Mouse (Mus musculus) testis, postnatal 14 days (tissue): ENCODE results near the gene Cd80.
"Not testable (repeated sequence)": the region's sequence is repeated elsewhere in the genome, so short reads cannot be mapped to it uniquely, and the experiment has no call there.

Source experiments
- DNase-seq: peaks from one replicate; pipeline ENCODE4 v3.0.0; 2021; ENCODE audit warnings: low spot score

Cd80 gene

GRCm38 (mm10) chr16:38455511-38456418 lies at the start of gene Cd80:
Cd80 (plus strand) TSS chr16:38455561.
- no peak for DNase-seq

DNA sequence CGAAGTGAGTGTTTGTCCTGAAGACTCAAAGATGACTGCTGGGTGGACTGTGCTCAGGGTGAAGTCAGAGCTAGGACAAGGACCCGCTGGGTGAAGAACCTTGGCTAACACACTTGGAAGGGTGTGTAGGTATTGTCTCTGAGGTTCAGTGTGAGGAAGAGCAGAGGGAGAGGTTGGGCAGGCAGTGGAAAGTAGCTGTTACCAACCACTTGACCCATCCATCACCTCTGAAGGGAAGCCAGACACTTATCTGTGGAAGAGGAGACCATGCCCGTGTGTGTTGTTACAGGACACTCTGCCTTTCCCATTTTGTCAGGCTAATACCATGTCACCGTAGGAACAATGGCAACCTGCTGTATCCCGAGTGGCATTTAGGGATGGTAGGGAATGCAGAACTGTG lies 49.1 kb upstream of the Cd80 start:
- no peak for DNase-seq

DNA sequence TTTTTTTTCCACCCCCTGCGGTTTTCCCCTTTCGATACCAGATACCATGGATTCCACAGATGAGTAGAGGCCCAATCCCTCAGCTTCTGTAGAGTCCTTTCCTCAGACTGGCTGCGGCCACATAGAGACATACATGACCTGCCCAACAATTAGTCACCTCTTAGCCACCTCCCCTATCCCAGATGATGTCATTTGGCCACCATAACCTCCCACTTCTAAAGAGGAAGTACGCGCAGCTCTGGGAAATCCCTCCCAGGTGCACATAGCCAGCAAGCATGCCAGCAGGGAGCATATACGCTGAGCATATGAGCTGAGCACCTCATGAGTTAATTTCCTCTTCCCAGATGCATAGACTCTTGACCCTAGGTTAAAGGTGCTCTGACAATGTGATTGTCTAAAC lies 48.7 kb upstream of the Cd80 start:
- no peak for DNase-seq

DNA sequence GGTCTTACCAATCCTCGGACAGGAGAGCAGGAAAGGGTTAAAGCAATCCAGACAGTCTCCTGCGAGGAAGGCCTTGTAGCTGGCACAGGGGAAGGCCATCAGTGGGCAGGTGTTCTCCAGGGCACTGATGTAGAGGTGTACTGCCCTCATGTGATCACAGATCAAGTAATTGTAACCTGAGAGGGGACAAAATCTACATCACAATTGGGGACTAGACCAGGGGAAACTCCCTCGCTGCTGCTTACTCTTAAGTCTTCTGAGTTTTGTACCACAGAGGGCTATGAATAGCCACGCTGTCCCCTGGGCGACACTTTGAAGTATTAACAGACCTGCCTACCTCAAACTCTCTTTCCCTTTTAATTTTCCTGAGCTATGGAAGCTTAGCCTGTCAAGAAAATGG lies 47.8 kb upstream of the Cd80 start:
- no peak for DNase-seq

- no peak for DNase-seq
Observed at GRCm38 (mm10) chr16:38408416-38408815, 46.9 kb upstream of the Cd80 start.

- DNase-seq: no peak
Observed at GRCm38 (mm10) chr16:38414953-38415352, 40.4 kb upstream of the Cd80 start.

- DNase-seq: no peak
Observed at GRCm38 (mm10) chr16:38425374-38425773, 30.0 kb upstream of the Cd80 start.

GRCm38 (mm10) chr16:38425799-38426198 lies 29.6 kb upstream of the Cd80 start:
- DNase-seq: no peak

DNA sequence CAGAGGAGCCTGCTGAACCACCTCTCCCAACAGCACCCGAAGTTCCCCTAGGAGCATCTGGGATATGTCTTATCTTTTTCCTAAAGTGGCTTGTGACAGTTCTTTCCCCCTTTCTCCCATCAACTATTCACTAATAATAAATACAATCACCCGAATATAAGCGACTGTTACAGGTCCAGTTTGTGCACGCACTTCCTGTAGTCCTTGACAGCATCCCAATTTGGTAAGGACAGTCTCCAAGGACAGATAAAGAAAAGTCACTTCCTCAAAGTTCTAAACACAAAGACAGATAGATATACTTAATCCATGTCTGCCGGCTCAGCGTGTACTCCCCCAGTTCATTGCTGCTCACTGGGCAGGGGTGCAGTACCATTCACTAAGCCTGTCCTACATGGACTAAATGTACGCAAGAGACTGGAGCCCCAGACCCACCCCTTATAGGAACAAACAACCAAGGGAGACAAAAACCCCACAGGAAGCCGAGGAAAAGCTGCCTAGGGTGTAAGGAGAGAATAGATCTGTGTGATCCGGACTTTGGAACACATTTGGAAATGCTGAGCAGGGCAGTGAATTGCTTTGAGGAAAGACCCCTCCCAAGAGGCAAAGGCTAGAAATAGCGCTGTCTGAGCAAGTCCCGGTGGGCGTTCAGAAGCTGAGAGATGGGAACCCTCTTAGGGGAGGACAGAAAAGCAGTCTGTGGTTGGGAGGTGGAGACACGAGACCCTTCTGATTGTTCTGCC lies 23.7 kb upstream of the Cd80 start:
- DNase-seq: no peak

GRCm38 (mm10) chr16:38432498-38433425 lies 22.6 kb upstream of the Cd80 start, which contains the start of gene Pla1a:
Pla1a (minus strand) TSS chr16:38433145.
- DNase-seq: no peak

GRCm38 (mm10) chr16:38433514-38433913 lies 21.8 kb upstream of the Cd80 start:
- no peak for DNase-seq

DNA sequence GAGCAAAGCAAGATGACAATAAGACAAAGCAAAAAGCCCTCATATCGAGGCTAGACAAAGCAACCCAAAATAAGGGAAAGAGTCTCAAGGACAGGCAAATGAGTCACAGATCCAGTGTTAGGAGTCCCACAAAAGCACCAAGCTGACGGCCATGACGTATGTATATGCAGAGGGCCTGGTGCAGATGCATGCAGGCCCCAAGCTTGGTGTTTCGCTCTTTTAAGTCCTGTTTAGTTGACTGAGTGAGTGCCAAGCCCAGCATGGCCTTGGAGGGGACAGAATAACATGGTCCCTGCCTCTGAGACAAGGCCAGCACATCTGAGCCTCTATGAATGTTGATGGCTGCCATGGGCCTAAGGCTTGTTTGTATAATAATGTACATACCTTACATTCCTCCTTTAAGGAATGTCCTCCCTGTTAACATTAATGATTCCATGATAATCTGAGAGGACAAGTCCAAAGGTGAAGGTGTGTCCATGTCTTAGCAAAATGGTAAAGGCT lies 21.0 kb upstream of the Cd80 start:
- DNase-seq: no peak

DNA sequence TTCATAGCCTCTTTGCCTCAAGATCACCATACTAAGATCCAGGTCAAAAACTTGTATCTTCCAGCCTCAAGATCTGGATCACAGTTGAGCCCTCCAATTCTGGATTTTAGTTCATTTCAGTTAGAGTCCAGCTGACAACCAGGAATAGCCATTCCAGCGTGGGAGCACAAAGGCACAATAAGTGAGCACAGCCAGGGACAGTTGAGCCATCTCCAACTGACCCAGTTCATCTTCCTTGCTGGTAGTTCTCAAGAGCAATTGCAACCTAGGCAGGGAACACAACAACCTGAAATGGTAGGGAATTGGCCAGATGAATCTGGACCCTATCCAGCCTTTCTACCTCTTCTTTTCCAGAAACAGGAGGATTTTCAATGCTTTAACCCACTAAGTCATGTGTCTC lies 16.2 kb upstream of the Cd80 start:
- DNase-seq: no peak

- DNase-seq: no peak
Observed at GRCm38 (mm10) chr16:38440403-38440802, 15.0 kb upstream of the Cd80 start.

DNA sequence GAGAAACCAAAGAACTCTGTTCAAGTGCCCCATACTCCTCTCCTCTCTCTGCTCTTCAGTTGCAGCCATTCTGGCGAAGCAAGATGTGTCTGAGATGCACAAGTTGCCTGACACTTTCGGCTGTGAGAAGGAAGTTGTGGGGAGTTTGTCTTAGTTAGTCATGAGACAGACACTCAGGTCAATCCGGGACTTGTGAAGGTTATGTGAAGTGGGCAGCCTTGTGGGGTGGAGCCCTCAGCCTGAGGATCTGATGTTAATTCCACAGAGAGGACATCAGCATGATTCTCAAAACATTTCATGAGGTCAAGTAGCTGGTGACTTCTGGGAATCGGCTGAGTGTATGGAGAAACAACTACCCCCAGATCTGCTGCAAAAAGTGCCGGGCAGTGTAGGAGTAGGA lies 13.8 kb upstream of the Cd80 start:
- DNase-seq: no peak

DNA sequence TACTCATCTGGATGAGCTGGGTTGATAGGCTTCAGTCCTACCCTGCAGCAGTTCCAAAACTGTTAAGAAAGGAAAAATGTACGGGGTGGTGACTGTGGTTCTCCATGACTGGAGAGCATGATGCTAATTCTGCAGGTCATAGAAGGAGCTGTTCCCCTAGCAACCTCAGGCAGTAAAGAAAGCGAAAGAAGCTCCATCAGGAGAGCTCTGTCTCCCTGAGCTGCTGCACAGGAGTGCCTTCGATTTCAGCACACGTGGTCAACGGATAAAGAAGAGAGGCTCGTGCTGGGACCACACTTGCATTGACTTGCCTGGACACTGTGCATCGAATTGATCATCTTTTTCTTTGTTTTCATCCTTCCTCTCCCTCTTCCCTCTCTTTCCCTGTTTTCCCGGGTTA lies 13.1 kb upstream of the Cd80 start:
- no peak for DNase-seq

- DNase-seq: no peak
Observed at GRCm38 (mm10) chr16:38443721-38444464, 11.5 kb upstream of the Cd80 start.

- no peak for DNase-seq
Observed at GRCm38 (mm10) chr16:38445046-38445445, 10.3 kb upstream of the Cd80 start.

GRCm38 (mm10) chr16:38445576-38445975 lies 9.8 kb upstream of the Cd80 start:
- DNase-seq: no peak

DNA sequence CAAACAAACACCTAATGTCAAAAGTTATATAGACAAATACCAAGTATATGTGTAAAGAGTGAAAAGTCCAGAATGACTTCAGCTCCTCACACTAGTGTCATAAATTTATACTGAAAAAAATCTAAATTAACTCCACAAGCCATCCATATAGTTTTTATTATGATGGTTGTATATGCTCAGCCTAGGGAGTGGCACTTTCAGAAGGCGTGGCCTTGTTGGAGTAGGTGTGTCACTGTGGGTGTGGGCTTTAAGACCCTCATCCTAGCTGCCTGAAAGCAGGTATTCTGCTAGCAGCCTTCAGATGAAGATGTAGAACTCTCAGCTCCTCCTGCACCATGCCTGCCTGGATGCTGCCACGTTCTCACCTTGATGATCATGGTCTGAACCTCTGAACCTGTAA lies 9.2 kb upstream of the Cd80 start:
- DNase-seq: not testable (repeated sequence)

DNA sequence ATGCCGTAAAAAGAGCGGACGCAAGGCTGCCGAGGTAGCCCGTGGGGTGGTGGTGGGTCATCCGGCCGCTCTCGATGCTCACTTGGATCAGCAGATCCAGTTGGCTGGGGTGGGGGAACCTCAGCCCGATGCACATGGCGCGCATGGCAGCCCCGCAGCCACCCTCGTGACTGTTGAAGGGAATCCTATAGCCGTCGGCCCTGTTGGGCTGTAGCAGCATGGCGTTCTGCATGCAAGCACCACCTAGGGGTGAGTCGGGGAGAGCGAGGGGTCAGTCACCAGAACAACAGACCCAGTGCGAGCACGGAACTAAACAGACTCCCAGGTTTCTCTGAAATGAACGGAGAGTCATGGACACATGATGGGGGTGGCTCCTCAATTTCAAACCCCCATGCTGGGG lies 8.0 kb upstream of the Cd80 start:
- no peak for DNase-seq
